Comparison of ENCODE assay signal across 21 mouse cellular contexts in the genomic region with DNA sequence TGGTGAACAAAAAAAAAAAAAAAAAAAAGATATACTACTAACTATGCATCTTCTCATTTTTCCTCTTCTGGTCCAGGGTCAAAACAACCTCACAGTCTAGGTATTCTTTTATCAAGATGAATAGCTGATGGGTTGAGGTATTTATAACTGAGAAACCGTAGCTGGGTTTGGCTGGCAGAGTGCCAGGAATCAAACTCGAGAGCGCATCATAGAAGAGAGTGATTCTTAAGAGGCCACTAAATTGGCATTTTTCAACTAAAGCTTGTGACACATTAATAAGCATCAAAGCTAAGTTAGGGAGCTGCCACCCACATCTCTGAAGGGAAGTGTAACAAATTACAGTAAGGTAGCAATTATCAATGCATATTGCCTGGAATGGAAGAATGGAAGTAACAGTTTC.
DNase-seq lines count a peak whose midpoint lies in the region; ATAC-seq lines count a peak whose summit lies in the region.
"Had no signal": no experiment of that assay in that cellular context is flagged by ENCODE, and none has a peak within 500 bp of the region (broad histone marks: within the 10 kb centered on the region; RNA-seq: fewer than 3 reads in every experiment).

No protein-coding gene starts in this region.

- no peak overlapping the region for H3K4me2 ChIP-seq in forebrain, embryonic 14.5 days (ENCODE audit: low read length)
- no peak overlapping the region for H3K4me2 ChIP-seq in forebrain, embryonic 11.5 days (ENCODE audit: low read depth, low read length, severe bottlenecking)
- H3K4me2 ChIP-seq: heart, embryonic 13.5 days; hindbrain, embryonic 15.5 days; limb, embryonic 13.5 days; liver, embryonic 13.5 days; lung, embryonic 15.5 days; midbrain, embryonic 11.5 days had no signal

- no peak for ATAC-seq in forebrain, embryonic 14.5 days
- ATAC-seq in forebrain, embryonic 11.5 days (replicated peaks; ENCODE audit: low FRiP score), result no peak
- ATAC-seq: activated CD4-positive, CD25-positive, alpha-beta regulatory T cell, adult 4 months; intestine, postnatal 0 days had no signal

- H3K4me1 ChIP-seq in forebrain, embryonic 14.5 days (ENCODE audit: control insufficient read depth, insufficient read depth, low read length), result no peaks in the 10 kb centered on the region
- H3K4me1 ChIP-seq in forebrain, embryonic 11.5 days (replicated peaks; ENCODE audit: control insufficient read depth, insufficient read depth, low read length), result no peaks in the 10 kb centered on the region
- H3K4me1 ChIP-seq: heart, embryonic 13.5 days; hindbrain, embryonic 15.5 days; limb, embryonic 13.5 days; liver, embryonic 13.5 days; lung, embryonic 15.5 days had no signal

- H3K27ac ChIP-seq in forebrain, embryonic 14.5 days (ENCODE audit: low read depth, low read length), result no peak overlapping the region
- no peak overlapping the region for H3K27ac ChIP-seq in forebrain, embryonic 11.5 days (ENCODE audit: low read depth, low read length)
- H3K27ac ChIP-seq: heart, embryonic 13.5 days; hindbrain, embryonic 15.5 days; limb, embryonic 13.5 days; liver, embryonic 13.5 days; lung, embryonic 15.5 days; macrophage; stomach, postnatal 0 days had no signal

- 21% methylated on average over 3 of the region's 3 CpGs for WGBS in forebrain, embryonic 14.5 days
- WGBS in forebrain, embryonic 11.5 days, result 80% methylated on average over 3 of the region's 3 CpGs

- no peaks in the 10 kb centered on the region for H3K9me3 ChIP-seq in forebrain, embryonic 14.5 days (replicated peaks; ENCODE audit: control insufficient read depth, low read length)
- no peaks in the 10 kb centered on the region; the same call in 1 of the 2 replicates for H3K9me3 ChIP-seq in forebrain, embryonic 11.5 days (ENCODE audit: control insufficient read depth, low read length)
- H3K9me3 ChIP-seq: heart, embryonic 13.5 days; hindbrain, embryonic 15.5 days; limb, embryonic 13.5 days; liver, embryonic 13.5 days; lung, embryonic 15.5 days had no signal

- H3K27me3 ChIP-seq in forebrain, embryonic 14.5 days (replicated peaks; ENCODE audit: control insufficient read depth, insufficient read depth, low read length), result no peaks in the 10 kb centered on the region
- no peaks in the 10 kb centered on the region for H3K27me3 ChIP-seq in forebrain, embryonic 11.5 days (ENCODE audit: control insufficient read depth, insufficient read depth, low read length)
- H3K27me3 ChIP-seq: heart, embryonic 13.5 days; hindbrain, embryonic 15.5 days; limb, embryonic 13.5 days; liver, embryonic 13.5 days; lung, embryonic 15.5 days had no signal

- no peak overlapping the region for H3K9ac ChIP-seq in forebrain, embryonic 14.5 days (ENCODE audit: low read length)
- H3K9ac ChIP-seq in forebrain, embryonic 11.5 days (ENCODE audit: low read length), result no peak overlapping the region
- H3K9ac ChIP-seq: heart, embryonic 13.5 days; hindbrain, embryonic 15.5 days; limb, embryonic 13.5 days; liver, embryonic 13.5 days; lung, embryonic 15.5 days had no signal

- no peaks in the 10 kb centered on the region for H3K36me3 ChIP-seq in forebrain, embryonic 14.5 days (ENCODE audit: control insufficient read depth, insufficient read depth, low read length)
- H3K36me3 ChIP-seq in forebrain, embryonic 11.5 days (ENCODE audit: control insufficient read depth, insufficient read depth, low read length), result no peaks in the 10 kb centered on the region
- H3K36me3 ChIP-seq: heart, embryonic 13.5 days; hindbrain, embryonic 15.5 days; limb, embryonic 13.5 days; liver, embryonic 13.5 days; lung, embryonic 15.5 days had no signal

- peak; percentile 13 for DNase-seq in adrenal gland, postnatal 10 days
- DNase-seq in adrenal gland, adult 18-20 months (ENCODE audit: low spot score in 2 of 2), result no peak
- peak; percentile 65 for DNase-seq in forebrain, embryonic 14.5 days (ENCODE audit: low spot score)
- no peak for DNase-seq in forebrain, embryonic 11.5 days (ENCODE audit: low spot score)
- peak; percentile 8 for DNase-seq in left cerebral cortex, postnatal 4 days
- no peak for DNase-seq in left cerebral cortex, postnatal 10 days (ENCODE audit: extremely low spot score in 1 of 2, low spot score in 2 of 2)
- DNase-seq in brain, adult 2 months (ENCODE audit: low read depth, low spot score), result peak; percentile 12
- no peak for DNase-seq in frontal cortex, postnatal 25 days (ENCODE audit: low spot score in 2 of 2)
- DNase-seq: cerebellum, adult 2 months; heart, adult 18-20 months; liver, embryonic 13.5 days had no signal

- H3K4me3 ChIP-seq in forebrain, embryonic 14.5 days (ENCODE audit: low read depth, low read length), result no peak overlapping the region
- H3K4me3 ChIP-seq in forebrain, embryonic 11.5 days (ENCODE audit: low read depth, low read length), result no peak overlapping the region
- H3K4me3 ChIP-seq: erythroblast, embryonic 14.5 days; heart, embryonic 13.5 days; hindbrain, embryonic 15.5 days; limb, embryonic 13.5 days; liver, embryonic 13.5 days; lung, embryonic 15.5 days had no signal

- intact Hi-C loops in left cerebral cortex, postnatal 4 days (cut with DNase I), result no loop called here
- intact Hi-C loops in left cerebral cortex, postnatal 10 days (cut with DNase I), result no loop called here

Comparison
In these comparisons a context has a peak if more than half of its experiments do, and no peak if none do; other contexts are left out.
1. DNase-seq: peak in adrenal gland, postnatal 10 days (single experiment), forebrain, embryonic 14.5 days (single experiment), left cerebral cortex, postnatal 4 days (single experiment) and brain, adult 2 months (single experiment); none in adrenal gland, adult 18-20 months (0 of 2), forebrain, embryonic 11.5 days (single experiment), left cerebral cortex, postnatal 10 days (0 of 2) and frontal cortex, postnatal 25 days (0 of 2).